ENCODE assay signal across 7 mouse cellular contexts in the genomic region with DNA sequence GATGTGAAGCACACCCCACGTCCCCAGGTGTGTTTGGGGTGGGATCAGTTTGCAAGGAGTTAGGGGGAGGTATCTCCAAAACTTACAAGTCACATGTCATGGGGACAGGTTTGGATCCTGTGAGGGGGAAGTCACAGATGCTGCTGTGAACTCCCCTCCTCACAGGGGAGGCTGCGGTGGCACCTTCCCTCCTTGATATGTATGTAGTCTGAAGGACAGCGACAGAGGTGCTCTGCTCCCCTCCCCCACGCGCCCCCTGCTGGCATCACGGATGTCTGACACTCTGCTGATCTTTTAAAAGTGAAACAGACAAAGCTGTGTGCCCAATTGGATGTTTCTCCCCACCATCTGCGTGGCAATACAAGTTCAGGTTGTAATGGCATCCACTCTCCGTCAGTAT. TPM values are rescaled to one million over a fixed set of nuclear protein-coding genes. Genes with fewer than 3 reads are reported as not detected.
DNase-seq lines count a peak whose midpoint lies in the region; ATAC-seq and TF ChIP-seq lines count a peak whose summit lies in the region.

No protein-coding gene starts in this region.

- no peaks in the 10 kb centered on the region for H3K27me3 ChIP-seq in kidney, postnatal 0 days (ENCODE audit: insufficient read depth, low read length)

- no peaks in the 10 kb centered on the region for H3K4me1 ChIP-seq in kidney, postnatal 0 days (replicated peaks; ENCODE audit: insufficient read depth, low read length)

- DNase-seq in 3T3-L1 (ENCODE audit: low read depth, low spot score) (peak; percentile 48), A20 (ENCODE audit: low read depth, low spot score) (peak; percentile 76)
- peak; percentile 20 for DNase-seq in c-Kit-positive CD71-positive TER-119-negative erythroid progenitor cells, embryonic 14.5 days (ENCODE audit: low read depth)
- DNase-seq in gastrocnemius, postnatal 14 days = peak; percentile 77
- DNase-seq in kidney, postnatal 0 days (ENCODE audit: low spot score) = peak; percentile 46
- peak; percentile 46 to 84 for DNase-seq in spleen, postnatal 10 days (ENCODE audit: low spot score in 2 of 2)

- peak; percentile 80 for TF ChIP-seq CTCF in kidney, postnatal 0 days (IDR thresholded peaks at IDR 0.05; ENCODE audit: low read depth)

- H3K4me2 ChIP-seq in kidney, postnatal 0 days (ENCODE audit: low read length) = no peak overlapping the region

- H3K9me3 ChIP-seq in kidney, postnatal 0 days (replicated peaks; ENCODE audit: low read length) = no peaks in the 10 kb centered on the region

- no peak overlapping the region for H3K27ac ChIP-seq in kidney, postnatal 0 days

- no peaks in the 10 kb centered on the region for H3K36me3 ChIP-seq in kidney, postnatal 0 days (ENCODE audit: insufficient read depth, low read length)

- H3K9ac ChIP-seq in kidney, postnatal 0 days (ENCODE audit: low read depth, low read length) = no peak overlapping the region

- intact Hi-C loops in gastrocnemius, postnatal 14 days (cut with DNase I; ENCODE audit: low total_unique reads) = no loop called here

- peak; percentile 47; the same call in 1 of the 2 replicates for ATAC-seq in kidney, postnatal 0 days (replicated peaks; ENCODE audit: low FRiP score, low read depth)
- ATAC-seq in megakaryocyte-erythroid progenitor cell, adult 5-6 weeks (replicated peaks; ENCODE audit: low FRiP score, low TSS enrichment, poor library complexity, severe bottlenecking) = peak; percentile 76

- H3K4me3 ChIP-seq in kidney, postnatal 0 days (replicated peaks; ENCODE audit: low read depth, low read length) = no peak overlapping the region

- WGBS in kidney, postnatal 0 days = 26% methylated on average over 8 of the region's 8 CpGs

RNA-seq across cellular contexts. Expression of a gene that starts 35.5 kb away (rescaled TPM):
- total RNA-seq in gastrocnemius, postnatal 14 days (2021) = 1 to 10 TPM; 5.6 to 5.9 TPM
- polyA plus RNA-seq in kidney, postnatal 0 days (2015; fragmentation: Nextera tagmentation; extraction: Ambion mirVana) = 8.5 and 10.2 TPM in 2 replicates
- total RNA-seq in megakaryocyte-erythroid progenitor cell, adult 5-6 weeks (2014; fragmentation: Nextera tagmentation) = 14.8 and 15.3 TPM in 2 replicates
- total RNA-seq in megakaryocyte-erythroid progenitor cell, adult 5-6 weeks (2017) = 15.3 and 16.2 TPM in 2 replicates

Comparison
In these comparisons a context has a peak if more than half of its experiments do, and no peak if none do; other contexts are left out.
1. DNase-seq: peak in every context shown above with its lines; median percentile 77 in gastrocnemius, postnatal 14 days; 76 in A20; 65 in spleen, postnatal 10 days; 48 in 3T3-L1; 46 in kidney, postnatal 0 days; 20 in c-Kit-positive CD71-positive TER-119-negative erythroid progenitor cells, embryonic 14.5 days.